Mouse (Mus musculus) kidney, postnatal 4 days (tissue): ENCODE measurements around the gene Aldh1b1.

Source experiments
- DNase-seq, 2 experiments: peaks; one replicate each; pipeline ENCODE4 v3.0.0; 2021; ENCODE audit warnings: mixed read lengths in 2 of 2

Aldh1b1 gene

DNA sequence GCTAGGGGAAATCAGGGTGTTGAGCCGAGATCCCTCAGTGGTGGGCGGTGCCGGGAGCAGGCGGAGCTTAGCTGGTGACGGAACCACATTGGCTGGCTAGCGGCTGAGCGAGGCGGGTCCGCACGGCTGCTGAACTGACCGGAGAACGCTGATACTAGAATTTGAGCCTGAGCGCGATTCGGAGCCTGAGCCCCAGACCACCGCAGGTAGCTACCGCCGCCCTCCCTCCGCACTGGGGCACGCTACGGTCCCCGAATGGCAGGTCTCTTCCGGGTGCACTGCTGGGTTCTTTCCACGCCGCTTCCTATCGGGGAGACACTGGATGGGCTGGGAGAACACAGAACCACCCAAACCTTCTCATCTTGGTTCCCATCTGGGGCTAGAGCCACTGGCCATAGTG, at the start of gene Aldh1b1:
Aldh1b1 (plus strand) TSS at position 59 of the 400 bp plus-strand sequence.
- peak; percentile 84 to 90 for DNase-seq

DNA sequence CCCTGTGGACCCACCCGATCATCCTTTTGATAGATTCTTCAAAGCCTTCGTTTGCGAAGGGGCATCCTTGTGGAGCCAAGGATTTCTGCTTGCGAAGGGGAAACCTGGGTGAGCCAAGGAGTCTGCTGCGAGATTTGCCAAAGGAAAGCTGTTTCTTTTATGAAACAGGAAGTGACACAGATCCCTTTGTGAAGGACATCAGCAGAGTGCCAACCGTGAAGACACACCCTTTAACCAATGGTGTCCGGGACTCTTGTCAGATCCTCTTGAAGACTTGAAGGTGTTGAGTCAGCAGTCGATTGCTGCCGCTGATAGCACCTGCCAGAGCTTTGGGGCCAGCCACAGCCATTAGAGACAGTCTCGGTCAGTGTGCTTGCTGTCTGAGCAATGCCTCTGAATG, 49.4 kb upstream of the Aldh1b1 start:
- DNase-seq: no peak

DNA sequence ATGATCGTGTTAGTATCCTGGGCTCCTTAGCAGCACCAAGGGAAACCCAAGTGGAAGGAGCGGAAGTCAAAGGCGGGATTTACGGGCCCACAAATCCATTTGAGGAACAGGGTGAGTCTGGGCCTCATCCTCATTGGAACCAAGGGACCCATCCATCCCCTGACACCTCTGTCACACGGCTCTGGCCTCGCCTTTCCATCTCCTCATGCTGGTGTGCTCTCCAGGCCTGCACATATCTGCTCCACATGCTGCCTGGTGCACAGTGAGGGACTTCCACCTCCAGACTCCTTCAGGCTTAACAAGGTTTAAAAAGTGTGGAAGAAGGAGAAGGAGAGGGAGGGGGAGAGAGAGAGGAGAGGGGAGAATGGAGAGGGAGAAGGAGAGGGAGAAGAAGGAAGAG, 48.3 kb upstream of the Aldh1b1 start:
- DNase-seq: no peak

DNA sequence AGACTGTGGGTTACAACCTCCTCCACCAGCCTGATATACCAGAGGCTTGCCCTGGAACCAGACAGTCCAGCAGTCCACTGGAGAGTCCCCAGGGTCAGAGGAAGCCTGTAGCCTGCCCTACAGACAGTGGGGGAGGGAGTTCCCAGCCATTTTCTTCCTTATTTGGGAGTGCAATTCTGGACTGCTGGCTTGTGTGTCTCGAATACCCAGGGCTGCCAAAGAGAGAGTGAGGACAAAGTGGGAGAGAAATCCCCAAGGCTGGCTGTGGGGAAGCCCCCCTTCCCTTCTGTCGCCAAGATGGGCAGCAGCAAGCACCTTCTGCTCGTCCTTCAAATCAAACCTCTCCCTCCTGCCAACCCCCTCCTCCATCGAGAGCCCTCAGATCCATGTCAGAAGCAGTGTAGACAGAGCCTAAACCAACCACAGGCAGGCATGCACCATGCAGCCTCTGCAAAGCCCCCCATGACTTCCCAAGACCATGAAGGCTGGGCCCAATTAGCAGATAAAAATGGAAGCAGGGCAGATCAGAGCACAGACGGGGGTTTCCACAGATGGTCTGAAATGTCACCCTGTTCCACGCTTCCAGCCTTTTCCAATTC, 45.5 kb upstream of the Aldh1b1 start:
- DNase-seq: peak in 1 of 2 experiments; percentile 58

DNA sequence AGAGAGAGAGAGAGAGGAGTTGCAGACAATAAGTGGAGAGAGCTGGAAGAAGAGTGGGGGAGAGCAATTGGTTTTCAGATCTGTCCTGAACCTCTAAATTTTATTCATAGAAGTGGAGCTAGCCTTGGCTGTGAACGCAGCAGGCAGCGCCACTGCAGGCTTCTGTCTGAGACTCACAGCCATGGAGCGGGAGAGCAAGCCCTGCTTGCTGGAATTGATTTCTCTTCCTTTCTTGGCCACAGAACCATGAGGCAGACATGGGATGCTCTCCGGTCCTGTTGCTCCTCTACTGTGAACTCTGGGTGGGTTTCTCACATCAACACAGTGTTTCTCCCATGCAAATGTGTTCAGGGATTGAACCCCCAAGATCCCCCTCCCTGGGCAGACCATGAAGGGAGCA, 44.7 kb upstream of the Aldh1b1 start:
- DNase-seq: no peak

DNA sequence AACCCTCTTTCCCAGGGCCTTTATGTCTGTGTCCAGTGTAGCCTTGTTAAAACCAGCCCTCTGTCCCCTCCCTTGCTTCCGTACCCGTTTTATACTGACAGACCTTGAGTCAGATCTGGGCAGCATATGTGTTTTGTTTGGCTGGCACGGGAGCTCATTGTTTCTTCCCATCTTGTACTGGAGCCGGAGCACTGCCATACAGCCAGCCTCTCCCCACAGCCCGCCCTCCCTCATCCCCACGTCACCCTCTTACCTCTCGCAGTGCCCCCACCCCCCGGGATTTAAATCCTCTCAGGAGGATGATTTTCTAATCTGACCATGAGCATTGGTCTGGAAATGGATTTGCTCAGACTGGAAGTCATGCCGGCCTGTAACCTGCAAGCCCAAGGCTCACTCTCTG, 43.7 kb upstream of the Aldh1b1 start:
- no peak for DNase-seq

DNA sequence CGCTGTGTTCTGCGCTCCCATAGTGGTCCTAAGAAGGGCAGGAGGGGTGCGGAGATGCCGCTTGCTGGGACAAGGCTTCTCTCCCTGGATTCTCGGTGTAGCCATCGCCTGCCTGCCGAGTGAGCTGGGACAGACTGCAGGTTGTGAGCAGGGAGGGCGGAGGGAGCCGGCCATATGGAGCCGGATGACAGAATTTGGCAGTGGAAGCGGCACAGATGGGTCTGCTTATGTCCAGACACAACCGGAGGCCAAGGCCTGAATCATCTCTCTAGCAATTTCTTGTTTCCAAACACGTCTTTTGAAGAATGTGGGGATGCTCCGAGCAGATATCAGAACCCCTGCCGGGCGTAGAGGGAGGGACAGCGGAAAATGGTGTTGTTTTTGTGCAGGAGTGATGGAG, 42.9 kb upstream of the Aldh1b1 start:
- DNase-seq: peak; percentile 47 to 63

DNA sequence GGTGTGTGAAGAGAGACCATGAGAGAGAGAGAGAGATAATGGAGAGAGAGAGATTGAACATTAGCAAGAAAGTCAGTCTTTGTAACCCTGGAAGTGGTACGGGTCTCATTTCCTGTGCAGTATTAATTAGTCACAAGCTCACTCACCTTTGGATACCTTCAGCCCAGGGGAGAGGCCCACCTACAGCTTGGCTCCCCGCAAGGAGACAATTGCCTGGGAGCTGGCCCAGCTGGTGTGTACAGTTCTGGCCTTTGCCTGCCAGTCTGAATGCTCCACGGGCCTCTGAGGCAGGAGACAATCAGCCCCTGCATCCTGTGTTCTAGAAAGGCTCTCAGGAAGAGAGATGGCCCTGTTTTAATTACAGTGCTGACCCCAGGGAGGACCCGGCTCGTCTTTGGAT, 40.9 kb upstream of the Aldh1b1 start:
- no peak for DNase-seq

DNA sequence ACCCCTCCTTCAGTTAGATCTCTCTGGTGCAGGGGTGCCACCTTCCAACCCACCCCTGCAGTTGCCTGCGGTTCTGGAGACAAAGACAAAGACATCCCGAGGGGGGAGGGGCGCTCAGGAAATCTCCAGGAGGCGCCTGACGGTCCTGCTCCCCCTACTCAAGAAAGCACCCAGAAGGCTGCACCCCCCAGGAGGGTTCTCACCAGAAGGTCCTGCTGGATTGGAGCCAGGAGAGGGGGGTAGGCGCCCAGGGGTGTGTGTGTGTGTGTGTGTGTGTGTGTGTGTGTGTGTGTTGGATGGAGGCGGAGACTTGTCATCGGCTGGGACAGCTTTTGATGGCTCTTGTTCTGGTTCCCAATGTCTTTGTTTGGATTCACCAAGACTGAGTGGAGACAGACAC, 39.4 kb upstream of the Aldh1b1 start:
- DNase-seq: no peak

DNA sequence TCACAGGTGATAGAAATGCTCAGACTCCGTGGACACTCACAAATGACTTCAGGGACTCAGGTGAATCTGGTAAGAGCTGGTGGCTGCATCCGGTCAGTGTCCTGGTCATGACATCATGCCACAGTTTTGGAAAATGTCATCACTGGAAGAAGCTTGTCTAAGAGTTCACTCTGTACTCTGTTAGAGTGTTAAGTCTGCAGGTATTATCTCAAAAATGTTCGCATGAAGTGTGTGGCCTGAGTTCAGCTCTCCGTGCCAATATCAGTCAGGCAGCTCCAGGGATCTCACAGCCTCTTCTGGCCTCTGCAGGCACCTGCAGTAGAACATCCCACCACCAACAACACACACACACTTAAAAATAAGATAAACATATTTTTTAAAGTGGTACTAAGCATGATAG, 36.2 kb upstream of the Aldh1b1 start:
- DNase-seq: no peak

DNA sequence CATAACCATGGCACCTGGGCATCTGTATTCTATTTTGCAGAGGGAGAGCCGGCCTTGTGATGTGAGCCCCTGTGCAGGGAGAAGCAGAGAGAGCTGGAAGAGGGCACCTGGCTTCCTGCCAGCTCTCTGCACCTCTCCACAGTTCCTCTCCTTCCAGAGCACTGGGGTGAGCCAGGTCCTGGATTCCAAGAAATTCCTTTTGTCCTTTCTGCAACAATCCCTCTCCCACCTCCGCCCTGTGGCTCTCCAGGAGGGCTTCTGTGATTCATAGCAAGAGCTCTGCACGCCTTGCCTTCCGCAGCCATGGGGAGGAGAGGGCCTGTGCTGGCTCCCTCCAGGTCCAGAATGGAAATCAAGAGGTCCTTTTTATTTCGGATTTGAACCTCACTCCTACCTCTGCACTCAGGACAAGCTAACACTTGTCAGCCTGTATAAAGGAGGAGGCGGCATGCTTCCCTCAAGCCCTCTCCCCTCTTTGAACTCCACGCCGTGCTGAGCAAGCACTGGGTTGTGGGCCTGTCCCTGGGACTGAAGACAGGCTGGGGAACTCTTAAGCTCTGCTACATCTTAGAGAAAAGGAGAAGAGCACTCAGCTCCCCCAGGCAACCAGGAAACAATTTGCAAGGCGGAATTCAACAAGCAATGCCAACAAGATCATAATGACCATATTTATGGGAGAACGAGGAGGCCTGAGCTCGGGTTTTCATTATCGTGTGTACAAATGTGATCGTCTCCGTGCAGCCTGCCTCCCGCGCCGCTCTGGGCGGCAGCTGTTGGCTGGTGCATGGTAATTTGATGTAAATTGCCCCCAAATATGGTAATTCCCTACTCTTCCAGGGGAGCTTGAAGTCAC, 35.3 kb upstream of the Aldh1b1 start:
- peak in 1 of 2 experiments; percentile 50 for DNase-seq

DNA sequence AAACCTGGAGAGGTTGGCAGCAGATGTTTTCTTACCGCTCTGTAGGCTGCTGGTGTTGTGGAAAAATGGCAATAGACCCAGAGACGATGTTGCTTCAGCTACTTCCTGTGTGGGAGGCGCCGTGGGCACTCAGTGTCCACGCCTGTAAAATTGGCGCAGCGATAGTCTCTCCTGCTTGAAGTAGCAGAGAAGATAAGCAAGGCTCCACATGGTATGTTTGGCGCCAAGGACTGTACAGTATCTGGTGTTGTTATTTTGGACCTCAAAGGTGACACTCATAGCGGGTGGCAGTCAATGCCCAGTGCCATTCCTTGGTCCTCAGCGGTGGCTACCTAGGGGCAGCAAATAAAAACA, 34.7 kb upstream of the Aldh1b1 start:
- no peak for DNase-seq

DNA sequence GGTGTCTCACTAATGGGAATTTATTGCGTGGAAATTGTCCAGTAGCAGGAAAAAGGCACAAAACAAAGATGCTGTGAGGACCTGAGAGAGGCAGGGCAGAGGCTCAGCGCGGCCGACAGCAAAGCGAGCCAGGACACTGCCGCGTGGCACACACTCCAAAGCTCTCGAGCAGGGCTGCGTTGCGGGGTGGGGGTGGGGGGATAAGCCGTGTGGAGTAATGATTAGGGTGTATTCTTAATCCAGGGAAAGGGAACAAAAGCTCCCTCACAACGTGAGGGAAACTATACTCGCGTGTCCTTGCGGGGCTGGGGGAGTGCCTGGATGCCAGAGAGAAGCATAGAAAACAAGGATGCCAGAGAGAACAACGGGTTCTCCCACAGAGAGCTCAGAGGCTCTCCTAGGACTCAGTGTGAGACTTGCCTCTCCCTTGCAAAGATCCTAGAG, 33.7 kb upstream of the Aldh1b1 start:
- DNase-seq: no peak

DNA sequence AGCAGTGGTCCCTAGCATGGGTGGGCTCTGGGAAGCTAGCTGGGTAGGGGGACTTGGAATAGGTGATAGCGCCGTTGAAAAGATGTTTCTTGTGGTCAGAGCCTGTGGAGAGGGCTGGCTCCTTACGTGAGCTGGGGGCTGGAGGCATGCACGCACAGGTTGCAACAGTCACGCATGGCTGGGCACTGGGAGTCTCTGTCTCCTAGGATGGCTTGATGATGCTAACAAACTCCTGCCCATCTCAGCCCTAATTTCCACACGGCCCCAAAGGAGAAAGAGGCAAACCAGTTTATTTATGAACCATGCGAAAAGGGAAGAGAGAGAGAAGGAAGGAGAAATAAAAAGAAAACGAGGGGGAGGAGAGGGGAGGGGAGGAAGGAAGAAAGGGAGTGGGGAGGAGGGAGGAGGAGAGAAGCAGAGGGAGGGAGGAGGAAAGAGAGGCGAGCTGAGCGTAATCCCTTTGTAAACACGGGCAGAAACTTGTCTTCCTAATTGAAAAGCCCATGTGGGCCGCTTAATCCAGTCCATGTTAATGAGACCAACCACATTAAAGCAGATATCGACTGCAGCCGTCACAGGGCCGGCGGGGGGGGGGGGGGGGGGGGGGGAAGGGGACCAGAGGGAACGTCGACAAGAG, 33.1 kb upstream of the Aldh1b1 start:
- peak; percentile 54 to 66 for DNase-seq

DNA sequence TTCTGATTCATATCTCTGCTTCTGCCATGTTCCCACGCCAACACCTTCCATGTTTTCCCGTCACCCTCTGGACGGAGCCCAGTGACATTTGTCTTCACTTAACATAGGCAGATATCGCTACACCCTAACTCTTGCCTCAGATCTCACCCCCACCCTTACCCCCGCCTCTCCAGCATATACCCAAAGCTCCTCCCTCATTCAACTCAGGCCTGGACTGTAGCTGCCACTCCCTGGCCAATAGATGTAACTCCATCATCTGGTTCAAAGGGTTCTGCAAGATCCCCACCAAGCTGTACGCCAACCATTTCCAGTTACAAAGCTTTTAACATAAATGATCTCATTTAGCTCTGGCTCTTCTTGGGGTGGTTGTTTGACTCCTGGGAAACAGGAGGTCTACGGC, 32.0 kb upstream of the Aldh1b1 start:
- DNase-seq: no peak

DNA sequence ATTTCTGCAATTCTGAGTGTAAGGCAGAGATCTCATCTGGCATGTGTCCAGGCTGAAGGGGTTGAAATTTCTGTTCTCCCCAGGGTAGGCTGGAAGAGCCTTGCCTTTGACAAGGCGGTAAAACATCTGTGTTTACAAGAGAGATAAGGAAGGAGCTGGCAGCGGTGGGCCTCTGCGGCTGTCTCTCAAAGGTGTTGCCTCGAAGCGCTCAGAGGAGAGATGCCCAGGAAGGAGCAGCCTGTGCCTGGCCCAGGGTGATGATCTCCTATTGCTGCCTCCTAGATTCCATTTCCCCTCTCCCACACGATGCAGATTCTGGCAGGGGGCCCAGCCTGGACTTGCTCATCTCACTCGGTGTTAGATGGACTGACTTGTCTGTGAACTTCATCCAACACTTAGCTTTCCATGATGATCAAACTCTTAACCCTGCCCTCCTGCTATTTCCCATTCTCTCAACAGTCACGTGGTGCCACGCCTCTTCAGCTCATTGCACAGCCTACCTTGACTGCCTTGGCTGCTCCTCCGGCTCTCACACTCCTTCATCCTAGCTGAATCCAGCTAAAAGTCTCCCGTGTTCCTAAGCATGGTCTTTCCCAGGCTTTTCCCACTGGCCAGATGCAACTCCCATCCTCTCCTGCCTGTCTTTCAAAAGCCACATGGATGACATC, 30.8 kb upstream of the Aldh1b1 start:
- DNase-seq: peak; percentile 63 to 65

DNA sequence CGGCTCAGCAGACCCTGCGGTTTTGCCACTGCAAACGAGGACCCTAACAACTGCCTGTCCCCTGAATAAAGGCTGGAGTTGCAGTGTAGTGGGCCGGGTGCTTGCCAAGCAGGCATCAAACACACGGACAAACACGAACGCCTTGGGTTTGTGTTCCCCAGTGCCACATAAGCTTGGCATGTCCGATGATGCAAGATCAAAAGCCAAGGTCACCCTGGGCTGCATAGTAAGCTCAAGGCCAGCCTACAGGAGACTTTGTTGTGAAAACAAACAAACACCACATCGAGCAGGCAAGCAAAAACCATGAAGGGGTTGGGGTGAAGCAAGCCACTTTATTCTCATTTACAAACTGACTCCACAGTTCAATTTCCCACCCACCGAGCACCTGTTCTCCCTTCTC, 29.7 kb upstream of the Aldh1b1 start:
- no peak for DNase-seq

DNA sequence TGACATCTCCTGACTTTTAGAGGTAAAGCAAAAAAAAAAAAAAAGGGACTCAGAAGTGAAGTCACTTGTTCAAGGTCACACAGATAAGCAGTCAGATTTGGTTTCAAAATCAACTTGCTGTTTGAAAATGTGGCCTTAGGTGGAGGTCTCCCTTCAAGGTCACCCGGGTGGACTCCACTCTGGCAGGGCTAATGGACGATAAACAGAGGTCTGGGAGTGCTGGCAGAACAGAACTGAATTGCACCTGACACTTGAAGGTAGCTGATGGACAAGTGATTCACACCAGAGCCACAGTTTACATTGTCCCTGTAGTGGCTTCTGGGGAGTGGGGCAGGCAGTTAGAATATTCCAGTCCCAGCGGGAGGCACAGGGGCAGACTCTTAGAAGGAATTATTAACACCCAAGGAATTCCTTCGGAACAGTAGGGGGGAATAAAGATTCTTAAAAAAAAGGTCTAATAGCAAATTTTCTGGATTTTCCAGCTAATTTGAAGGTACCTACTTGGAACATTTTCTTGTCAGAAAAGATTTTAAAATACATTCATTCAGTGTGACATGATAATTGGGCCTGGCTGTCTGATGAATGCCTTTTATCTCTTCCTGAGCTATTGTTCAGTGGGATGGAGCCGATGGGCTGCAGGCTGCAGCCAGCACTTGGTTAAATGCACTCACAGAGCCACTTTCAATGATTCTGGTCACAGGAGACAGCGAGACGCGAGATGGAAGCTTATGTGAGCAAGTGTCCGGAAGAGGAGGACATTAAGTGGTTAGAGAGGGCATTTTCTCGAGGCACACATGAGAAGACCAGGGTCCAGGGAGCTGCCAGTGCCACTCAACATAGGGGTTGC, 28.8 kb upstream of the Aldh1b1 start:
- no peak for DNase-seq

DNA sequence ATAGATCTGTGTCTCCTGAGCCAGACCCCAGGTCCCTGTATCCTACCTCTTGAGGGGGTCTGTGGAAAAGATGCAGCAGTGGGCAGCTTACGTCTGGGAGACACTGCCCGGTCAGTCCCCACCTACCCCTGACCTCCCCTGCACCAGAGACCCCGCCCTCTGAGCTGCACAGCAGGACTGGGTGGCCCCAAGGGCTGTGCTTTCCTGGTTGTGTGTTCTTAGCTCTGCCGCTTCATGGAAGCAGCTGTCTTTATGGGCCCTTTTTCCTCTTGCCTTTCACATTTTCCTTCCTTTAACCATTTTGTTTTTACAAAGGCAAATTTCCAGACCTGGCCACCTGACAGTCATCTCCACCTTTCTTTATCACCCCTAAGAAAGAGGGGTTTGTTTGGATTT, 28.2 kb upstream of the Aldh1b1 start:
- no peak for DNase-seq

DNA sequence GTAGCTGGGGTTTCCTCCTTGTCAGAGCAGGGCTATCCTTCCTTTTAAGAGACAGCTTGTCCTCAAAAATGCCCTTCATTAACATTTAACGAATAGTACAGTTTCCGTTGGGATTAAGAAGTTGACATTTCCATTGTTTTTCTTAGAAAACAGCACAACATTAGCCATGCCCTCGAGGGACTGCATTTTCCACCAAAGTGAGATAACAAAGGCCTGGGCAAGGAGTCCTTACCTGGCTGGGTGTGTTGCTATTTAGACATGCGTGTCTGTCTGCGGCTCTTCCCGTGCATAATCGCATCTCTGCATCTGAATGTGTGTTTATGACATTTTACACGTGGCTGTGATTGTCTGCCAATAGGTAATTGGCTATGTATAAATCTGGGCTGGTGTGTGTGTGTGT, 27.6 kb upstream of the Aldh1b1 start:
- no peak for DNase-seq

DNA sequence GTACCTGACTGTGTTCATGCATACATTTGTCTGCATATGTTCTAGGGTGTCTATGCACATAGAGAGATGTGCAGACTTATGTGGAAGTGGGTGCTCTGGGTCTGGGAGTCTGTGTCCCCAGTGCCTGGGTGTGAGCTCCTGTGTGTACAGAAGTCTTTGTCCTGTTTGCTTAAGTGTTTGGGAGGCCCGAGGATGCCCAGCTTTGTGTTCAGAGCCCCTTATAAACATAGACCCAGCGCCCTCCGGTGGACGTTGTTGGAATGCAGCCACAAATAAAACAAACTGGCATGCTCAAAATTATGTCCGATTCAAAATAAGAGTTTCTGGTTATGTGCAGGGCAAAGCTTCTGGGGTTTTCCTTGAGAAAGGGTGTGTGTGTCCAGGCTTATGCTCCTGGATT, 27.2 kb upstream of the Aldh1b1 start:
- DNase-seq: peak; percentile 78 to 81

DNA sequence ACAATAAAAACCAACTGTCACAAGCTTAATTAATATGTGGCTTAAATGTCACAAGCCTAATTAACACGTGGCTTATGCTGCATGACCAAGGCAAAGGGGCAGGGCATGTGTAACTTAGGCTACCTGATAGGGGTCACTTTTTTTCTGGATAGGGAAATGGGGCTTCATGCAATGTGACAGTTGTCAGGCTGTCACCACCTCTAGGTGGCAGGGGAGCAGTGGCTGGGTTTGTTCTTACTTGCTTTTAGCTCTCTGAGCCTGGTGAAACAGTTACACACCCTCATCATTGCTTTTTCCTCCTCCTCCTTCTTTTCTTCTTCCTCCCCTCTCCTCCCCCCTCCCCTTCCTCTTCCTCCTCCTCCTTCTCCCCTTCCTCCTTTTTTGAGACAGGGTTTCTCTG, 15.2 kb upstream of the Aldh1b1 start:
- no peak for DNase-seq

DNA sequence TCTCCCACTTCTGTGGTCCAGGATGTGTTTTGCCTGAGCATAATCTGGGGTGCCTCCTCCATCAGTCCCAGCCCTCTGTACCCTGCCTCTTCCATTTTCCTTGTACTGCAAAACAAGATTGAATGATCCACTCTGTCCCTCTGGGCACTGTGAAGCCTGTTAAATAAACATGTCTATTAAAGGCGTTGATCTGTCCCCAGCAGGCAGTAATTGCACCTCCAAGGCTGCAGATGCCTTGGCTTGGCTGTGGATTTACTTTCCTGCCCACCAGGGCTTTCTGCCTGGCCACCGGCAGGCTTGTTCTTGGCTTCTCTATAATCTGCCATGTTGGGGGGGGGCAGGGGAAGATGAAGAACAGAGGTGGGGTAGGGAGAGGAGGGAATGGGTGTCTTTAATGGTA, 12.9 kb upstream of the Aldh1b1 start:
- DNase-seq: no peak
